Mouse (Mus musculus) left cerebral cortex, postnatal 4 days (tissue): Measurements from ENCODE around the gene Gfra1. TPM values are rescaled to one million over a fixed set of nuclear protein-coding genes. Genes with fewer than 3 reads are reported as not detected.

Experiments
- DNase-seq: peaks from one replicate; pipeline ENCODE4 v3.0.0-alpha.2; 2022
- intact Hi-C: fragments of 180-260 bp; cut with DNase I; formaldehyde crosslinking; loops from one replicate; pipeline ENCODE4 v1.15.1; 2025
- total RNA-seq, 2 experiments: library from RNA; stranded (reverse); gene quantifications; 2 replicates each; pipeline ENCODE4 v1.2.3; 2021

Gfra1 gene
- total RNA-seq, 2 experiments from 2014 or later = 13.9 to 24.5 TPM

- intact Hi-C loops = no loop called here
- no peak for DNase-seq
Observed at GRCm38 (mm10) chr19:58336802-58337201, 118.9 kb downstream of the Gfra1 start.

GRCm38 (mm10) chr19:58335585-58336530, 119.9 kb downstream of the Gfra1 start:
- no peak for DNase-seq
- intact Hi-C loops = no loop called here

- DNase-seq = no peak
- intact Hi-C loops = no loop called here
Observed at GRCm38 (mm10) chr19:58329305-58329704, 126.4 kb downstream of the Gfra1 start.

GRCm38 (mm10) chr19:58328014-58328413, 127.7 kb downstream of the Gfra1 start:
- no peak for DNase-seq
- intact Hi-C loops = no loop called here

- intact Hi-C loops = no loop called here
- DNase-seq = peak; percentile 88
Observed at GRCm38 (mm10) chr19:58316474-58316873, 139.2 kb downstream of the Gfra1 start.

- intact Hi-C loops = no loop called here
Observed at GRCm38 (mm10) chr19:58315681-58316080, 140.0 kb downstream of the Gfra1 start.

GRCm38 (mm10) chr19:58314631-58315030, 141.1 kb downstream of the Gfra1 start:
- DNase-seq = no peak
- intact Hi-C loops = no loop called here

More at GRCm38 (mm10) chr19:58315681-58316080, 140.0 kb downstream of the Gfra1 start:
- no peak for DNase-seq

GRCm38 (mm10) chr19:58313785-58314184, 141.9 kb downstream of the Gfra1 start:
- DNase-seq = no peak
- intact Hi-C loops = no loop called here

GRCm38 (mm10) chr19:58312492-58312891, 143.2 kb downstream of the Gfra1 start:
- intact Hi-C loops = no loop called here
- DNase-seq = no peak

- DNase-seq = no peak
- intact Hi-C loops = no loop called here
Observed at GRCm38 (mm10) chr19:58310334-58311315, 145.1 kb downstream of the Gfra1 start.

- DNase-seq = no peak
- intact Hi-C loops = no loop called here
Observed at GRCm38 (mm10) chr19:58309620-58310275, 146.0 kb downstream of the Gfra1 start.

GRCm38 (mm10) chr19:58301105-58301504, 154.6 kb downstream of the Gfra1 start:
- no peak for DNase-seq
- intact Hi-C loops = no loop called here

GRCm38 (mm10) chr19:58297926-58298325, 157.8 kb downstream of the Gfra1 start:
- intact Hi-C loops = no loop called here
- DNase-seq = no peak

GRCm38 (mm10) chr19:58296842-58297190, 158.9 kb downstream of the Gfra1 start:
- intact Hi-C loops = no loop called here
- no peak for DNase-seq

GRCm38 (mm10) chr19:58295986-58296841, 159.5 kb downstream of the Gfra1 start:
- intact Hi-C loops = no loop called here
- DNase-seq = peak; percentile 88

- intact Hi-C loops = no loop called here
- no peak for DNase-seq
Observed at GRCm38 (mm10) chr19:58288145-58288544, 167.6 kb downstream of the Gfra1 start.

GRCm38 (mm10) chr19:58275281-58275680, 180.4 kb downstream of the Gfra1 start:
- intact Hi-C loops = no loop called here
- DNase-seq = no peak

- intact Hi-C loops = no loop called here
- DNase-seq = peak; percentile 60
Observed at GRCm38 (mm10) chr19:58271815-58272214, 183.9 kb downstream of the Gfra1 start.

GRCm38 (mm10) chr19:58270778-58271177, 184.9 kb downstream of the Gfra1 start:
- DNase-seq = no peak
- intact Hi-C loops = no loop called here

GRCm38 (mm10) chr19:58268476-58268875, 187.2 kb downstream of the Gfra1 start:
- DNase-seq = peak; percentile 48
- intact Hi-C loops = no loop called here
